In the genomic region with DNA sequence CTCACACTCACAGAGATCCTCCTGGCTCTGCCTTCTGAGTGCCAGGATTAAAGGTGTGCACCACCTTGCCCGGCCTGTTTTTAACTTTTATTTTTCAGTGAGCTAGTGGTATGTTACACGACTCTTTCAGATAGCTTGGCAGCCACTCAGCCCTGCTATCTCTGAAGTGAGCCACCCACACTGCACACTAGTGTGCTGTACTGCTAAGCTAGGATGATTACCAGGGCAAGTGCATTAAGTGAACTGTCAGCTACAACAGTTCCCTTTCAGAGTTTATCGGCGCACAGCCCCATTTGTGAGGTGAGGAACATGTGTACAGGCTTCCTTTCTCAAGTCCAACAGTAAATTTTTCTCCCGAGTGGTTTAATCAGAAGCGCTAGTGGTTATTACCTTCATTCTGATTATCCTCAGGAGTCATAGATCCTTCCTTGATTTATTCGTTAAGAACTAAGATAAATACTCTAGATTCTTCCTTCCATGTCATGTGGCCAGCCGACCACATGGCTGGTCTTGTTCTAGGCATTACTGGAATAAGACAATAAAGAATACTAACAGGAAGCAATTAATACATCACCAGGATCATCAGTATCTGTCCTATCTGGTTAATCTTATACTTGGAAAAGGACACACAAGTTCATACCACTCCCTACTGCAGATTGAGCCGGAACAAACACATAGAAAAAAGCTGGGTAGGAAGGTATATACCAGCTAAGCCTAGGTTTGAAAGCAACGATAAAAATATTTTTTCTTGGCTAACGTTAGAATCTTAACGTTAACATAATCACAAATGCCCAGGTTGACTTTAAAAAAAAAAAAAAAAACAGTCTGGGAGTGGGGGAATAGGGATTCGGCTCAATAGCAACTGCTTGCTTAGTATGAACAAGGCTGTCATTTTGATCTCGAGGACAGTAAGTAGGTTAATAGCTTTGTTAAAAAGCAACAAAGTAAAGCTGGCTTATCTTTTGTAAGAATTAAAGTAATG, we compare ENCODE assay signal across 15 mouse cellular contexts. TPM values are rescaled to one million over a fixed set of nuclear protein-coding genes. Genes with fewer than 3 reads are reported as not detected.
DNase-seq lines count a peak whose midpoint lies in the region; ATAC-seq and TF ChIP-seq lines count a peak whose summit lies in the region.
"Had no signal": no experiment of that assay in that cellular context is flagged by ENCODE, and none has a peak within 500 bp of the region (broad histone marks: within the 10 kb centered on the region; RNA-seq: fewer than 3 reads in every experiment).

No protein-coding gene starts in this region.

- H3K4me3 ChIP-seq in heart, embryonic 10.5 days, result no peak overlapping the region
- H3K4me3 ChIP-seq in heart, adult 2 months, result no peak overlapping the region
- no peak overlapping the region for H3K4me3 ChIP-seq in lung, embryonic 16.5 days (ENCODE audit: low read length)
- no peak overlapping the region for H3K4me3 ChIP-seq in liver, embryonic 11.5 days (ENCODE audit: low read depth, low read length)
- no peak overlapping the region for H3K4me3 ChIP-seq in forebrain, embryonic 10.5 days
- H3K4me3 ChIP-seq: embryonic facial prominence, embryonic 13.5 days; limb, embryonic 10.5 days had no signal

- H3K4me1 ChIP-seq in heart, embryonic 10.5 days, result no peaks in the 10 kb centered on the region
- H3K4me1 ChIP-seq in heart, adult 2 months (ENCODE audit: control insufficient read depth, insufficient read depth, low read length), result no peaks in the 10 kb centered on the region
- H3K4me1 ChIP-seq in lung, embryonic 16.5 days (replicated peaks; ENCODE audit: control insufficient read depth, insufficient read depth, low read length), result peaks cover 4% of the 10 kb centered on the region; the same call in 1 of the 2 replicates
- H3K4me1 ChIP-seq in liver, embryonic 11.5 days (replicated peaks; ENCODE audit: control insufficient read depth, insufficient read depth, low read length), result peaks cover 45% of the 10 kb centered on the region
- H3K4me1 ChIP-seq in forebrain, embryonic 10.5 days, result peaks cover 15% of the 10 kb centered on the region
- H3K4me1 ChIP-seq: embryonic facial prominence, embryonic 13.5 days; limb, embryonic 10.5 days had no signal

- H3K36me3 ChIP-seq in heart, embryonic 10.5 days, result no peaks in the 10 kb centered on the region
- H3K36me3 ChIP-seq in heart, adult 2 months (ENCODE audit: control insufficient read depth, insufficient read depth, low read length), result no peaks in the 10 kb centered on the region
- no peaks in the 10 kb centered on the region for H3K36me3 ChIP-seq in lung, embryonic 16.5 days (ENCODE audit: control insufficient read depth, insufficient read depth, low read length)
- H3K36me3 ChIP-seq in liver, embryonic 11.5 days (ENCODE audit: control insufficient read depth, insufficient read depth, low read length), result no peaks in the 10 kb centered on the region
- no peaks in the 10 kb centered on the region for H3K36me3 ChIP-seq in forebrain, embryonic 10.5 days (replicated peaks)
- H3K36me3 ChIP-seq: embryonic facial prominence, embryonic 13.5 days; limb, embryonic 10.5 days had no signal

- DNase-seq in heart, embryonic 10.5 days (ENCODE audit: low spot score), result no peak
- DNase-seq in heart, adult 2 months, result no peak
- DNase-seq in lung, adult 18-20 months, result no peak
- DNase-seq in liver, embryonic 11.5 days (ENCODE audit: low spot score), result no peak
- DNase-seq in spleen, postnatal 4 days (ENCODE audit: low spot score in 2 of 2), result peak; percentile 72 to 74
- DNase-seq in adrenal gland, postnatal 25 days, result no peak
- DNase-seq in forebrain, embryonic 10.5 days (ENCODE audit: extremely low spot score, low spot score), result no peak
- DNase-seq: adrenal gland, adult 8-10 months; cerebellum, adult 18-20 months; heart, postnatal 10 days; thymus, postnatal 25 days had no signal

- TF ChIP-seq POLR2A in heart, adult 2 months (IDR thresholded peaks at IDR 0.05; ENCODE audit: insufficient read depth, low read depth, low read length), result no peak

- TF ChIP-seq EP300 in heart, adult 2 months (IDR thresholded peaks at IDR 0.05; ENCODE audit: insufficient read depth, low read depth, low read length), result no peak

- no peak for TF ChIP-seq CTCF in heart, adult 2 months (IDR thresholded peaks at IDR 0.05)

- WGBS in heart, embryonic 10.5 days, result 68% methylated on average over 14 of the region's 14 CpGs
- 58% methylated on average over 14 of the region's 14 CpGs for WGBS in heart, adult 2 months
- WGBS in lung, embryonic 16.5 days, result 66% methylated on average over 14 of the region's 14 CpGs
- 47% methylated on average over 14 of the region's 14 CpGs for WGBS in liver, embryonic 11.5 days
- 86% methylated on average over 14 of the region's 14 CpGs for WGBS in forebrain, embryonic 10.5 days

- H3K9me3 ChIP-seq in heart, embryonic 10.5 days, result no peaks in the 10 kb centered on the region
- H3K9me3 ChIP-seq in lung, embryonic 16.5 days (ENCODE audit: control insufficient read depth, low read length), result no peaks in the 10 kb centered on the region
- no peaks in the 10 kb centered on the region for H3K9me3 ChIP-seq in liver, embryonic 11.5 days (ENCODE audit: control insufficient read depth, low read length)
- no peaks in the 10 kb centered on the region for H3K9me3 ChIP-seq in forebrain, embryonic 10.5 days
- H3K9me3 ChIP-seq: embryonic facial prominence, embryonic 13.5 days; limb, embryonic 10.5 days had no signal

- H3K79me2 ChIP-seq in heart, adult 2 months (replicated peaks; ENCODE audit: control insufficient read depth, insufficient read depth, low read length), result no peaks in the 10 kb centered on the region

- no peak overlapping the region for H3K9ac ChIP-seq in heart, adult 2 months (ENCODE audit: low read depth, low read length)
- no peak overlapping the region for H3K9ac ChIP-seq in lung, embryonic 16.5 days (ENCODE audit: low read length)
- H3K9ac ChIP-seq in liver, embryonic 11.5 days (ENCODE audit: low read depth, low read length), result peak overlapping the region; percentile 31; the same call in 1 of the 2 replicates
- H3K9ac ChIP-seq: embryonic facial prominence, embryonic 13.5 days had no signal

- peak overlapping the region; percentile 29; the same call in 1 of the 2 replicates for H3K27ac ChIP-seq in heart, embryonic 10.5 days
- H3K27ac ChIP-seq in heart, adult 2 months, result no peak overlapping the region
- H3K27ac ChIP-seq in lung, embryonic 16.5 days (ENCODE audit: low read length), result no peak overlapping the region
- H3K27ac ChIP-seq in liver, embryonic 11.5 days (ENCODE audit: low read depth, low read length), result peak overlapping the region; percentile 90
- H3K27ac ChIP-seq in forebrain, embryonic 10.5 days, result no peak overlapping the region
- H3K27ac ChIP-seq: embryonic facial prominence, embryonic 13.5 days; limb, embryonic 10.5 days; macrophage had no signal

- H3K4me2 ChIP-seq in lung, embryonic 16.5 days (ENCODE audit: low read depth, low read length), result no peak overlapping the region
- peak overlapping the region; percentile 32 for H3K4me2 ChIP-seq in liver, embryonic 11.5 days
- H3K4me2 ChIP-seq: embryonic facial prominence, embryonic 13.5 days had no signal

- ATAC-seq in lung, embryonic 16.5 days (ENCODE audit: low read depth), result 0 out of 2 replicates have a peak, but pooled peaks have one; percentile 15
- peak; percentile 85 for ATAC-seq in liver, embryonic 11.5 days (replicated peaks; ENCODE audit: low FRiP score)

- intact Hi-C loops in heart, adult 2 months (cut with DNase I), result no loop called here

- no peaks in the 10 kb centered on the region for H3K27me3 ChIP-seq in heart, embryonic 10.5 days (ENCODE audit: insufficient read depth, poor library complexity, severe bottlenecking)
- no peaks in the 10 kb centered on the region for H3K27me3 ChIP-seq in heart, adult 2 months (ENCODE audit: control insufficient read depth, insufficient read depth, low read length)
- H3K27me3 ChIP-seq in lung, embryonic 16.5 days (ENCODE audit: control insufficient read depth, insufficient read depth, low read depth, low read length), result no peaks in the 10 kb centered on the region
- no peaks in the 10 kb centered on the region for H3K27me3 ChIP-seq in liver, embryonic 11.5 days (replicated peaks; ENCODE audit: control insufficient read depth, insufficient read depth, low read length)
- no peaks in the 10 kb centered on the region for H3K27me3 ChIP-seq in forebrain, embryonic 10.5 days (ENCODE audit: poor library complexity, severe bottlenecking)
- H3K27me3 ChIP-seq: embryonic facial prominence, embryonic 13.5 days had no signal

RNA-seq across cellular contexts. Expression of gene Rnf145, which starts 6.4 kb away (rescaled TPM):
- 59.8 and 82.1 TPM in 2 replicates for polyA plus RNA-seq in heart, embryonic 10.5 days (2016; fragmentation: Nextera tagmentation; extraction: Ambion mirVana)
- 10 to 100 TPM; 11.6 to 13.3 TPM for total RNA-seq in heart, adult 2 months (2021)
- 14.0 and 29.0 TPM in 2 replicates for polyA plus RNA-seq in heart, adult 2 months (2012; rRNA removed)
- 63.1 and 65.3 TPM in 2 replicates for polyA plus RNA-seq in lung, embryonic 16.5 days (2015; fragmentation: Nextera tagmentation; extraction: Ambion mirVana)
- 74.4 and 76.3 TPM in 2 replicates for polyA plus RNA-seq in liver, embryonic 11.5 days (2014; fragmentation: Nextera tagmentation; extraction: Ambion mirVana)
- 61.7 and 111 TPM in 2 replicates for total RNA-seq in adrenal gland, postnatal 25 days (2021)
- polyA plus RNA-seq in forebrain, embryonic 10.5 days (2016; fragmentation: Nextera tagmentation; extraction: Ambion mirVana), result 92.8 and 96.9 TPM in 2 replicates

RNA-seq across cellular contexts. Expression of gene Ublcp1, which starts 42.0 kb away (rescaled TPM):
- polyA plus RNA-seq in heart, embryonic 10.5 days (2016; fragmentation: Nextera tagmentation; extraction: Ambion mirVana), result 56.8 and 67.8 TPM in 2 replicates
- 10 to 100 TPM; 40.3 to 41.3 TPM for total RNA-seq in heart, adult 2 months (2021)
- polyA plus RNA-seq in heart, adult 2 months (2012; rRNA removed), result 13.8 and 30.1 TPM in 2 replicates
- polyA plus RNA-seq in lung, embryonic 16.5 days (2015; fragmentation: Nextera tagmentation; extraction: Ambion mirVana), result 56.2 and 59.9 TPM in 2 replicates
- 54.1 and 54.6 TPM in 2 replicates for polyA plus RNA-seq in liver, embryonic 11.5 days (2014; fragmentation: Nextera tagmentation; extraction: Ambion mirVana)
- total RNA-seq in adrenal gland, postnatal 25 days (2021), result 48.2 and 49.6 TPM in 2 replicates
- polyA plus RNA-seq in forebrain, embryonic 10.5 days (2016; fragmentation: Nextera tagmentation; extraction: Ambion mirVana), result 72.1 and 81.6 TPM in 2 replicates

Comparison
In these comparisons a context has a peak if more than half of its experiments do, and no peak if none do; other contexts are left out.
1. H3K27ac ChIP-seq: peak in heart, embryonic 10.5 days (single experiment) and liver, embryonic 11.5 days (single experiment); none in heart, adult 2 months (single experiment), lung, embryonic 16.5 days (single experiment) and forebrain, embryonic 10.5 days (single experiment).
2. DNase-seq: peak in spleen, postnatal 4 days (2 of 2); none in heart, embryonic 10.5 days (single experiment), heart, adult 2 months (0 of 2), lung, adult 18-20 months (0 of 2), liver, embryonic 11.5 days (single experiment), adrenal gland, postnatal 25 days (single experiment) and forebrain, embryonic 10.5 days (single experiment).